Mouse (Mus musculus) lung, postnatal 0 days (tissue): ENCODE measurements around the gene Mov10. TPM values are rescaled to one million over a fixed set of nuclear protein-coding genes. Genes with fewer than 3 reads are reported as not detected.
"Not testable (repeated sequence)": the region's sequence is repeated elsewhere in the genome, so short reads cannot be mapped to it uniquely, and the experiment has no call there.

Experiments used
- ATAC-seq: fragments of 200-750 bp; cut with Nextera tagmentation; 2 replicates; pipeline ENCODE4 v1.8.0; 2017; ENCODE audit warnings: moderate library complexity
- DNase-seq: peaks from one replicate; pipeline ENCODE4 v3.0.0-alpha.2; 2016; ENCODE audit warnings: low spot score
- H3K27ac ChIP-seq: fragments of 300-500 bp; sonication (generic); 2 replicates; pipeline ENCODE4 v1.5.1; 2014; ENCODE audit warnings: antibody characterized with exemption, mild to moderate bottlenecking, low read length, mixed read lengths
- H3K27me3 ChIP-seq: fragments of 300-500 bp; sonication (generic); replicated peaks from 2 replicates; pipeline ENCODE4 v1.6.1; 2014; ENCODE audit warnings: low read length, mixed read lengths; ENCODE audit not compliant: insufficient read depth
- H3K36me3 ChIP-seq: fragments of 300-500 bp; sonication (generic); 2 replicates; pipeline ENCODE4 v1.6.1; 2014; ENCODE audit warnings: low read length, mixed read lengths; ENCODE audit not compliant: insufficient read depth
- H3K4me1 ChIP-seq: fragments of 300-500 bp; sonication (generic); 2 replicates; pipeline ENCODE4 v1.6.1; 2014; ENCODE audit warnings: antibody characterized with exemption, low read depth, low read length, mixed read lengths; ENCODE audit not compliant: insufficient read depth
- H3K4me2 ChIP-seq: fragments of 300-500 bp; sonication (generic); replicated peaks from 2 replicates; pipeline ENCODE4 v1.6.1; 2014; ENCODE audit warnings: low read depth, mild to moderate bottlenecking, low read length, moderate library complexity, mixed read lengths
- H3K4me3 ChIP-seq: fragments of 300-500 bp; sonication (generic); 2 replicates; pipeline ENCODE4 v1.5.1; 2014; ENCODE audit warnings: low read depth, low read length
- H3K9ac ChIP-seq: fragments of 300-500 bp; sonication (generic); replicated peaks from 2 replicates; pipeline ENCODE4 v1.6.1; 2014; ENCODE audit warnings: low read depth, mild to moderate bottlenecking
- H3K9me3 ChIP-seq: fragments of 300-500 bp; sonication (generic); 2 replicates; pipeline ENCODE4 v1.6.1; 2016; ENCODE audit warnings: low read length, mixed read lengths
- CTCF ChIP-seq: IDR thresholded peaks from 2 replicates; pipeline ENCODE4 v1.5.1; 2016; ENCODE audit warnings: antibody characterized with exemption, mild to moderate bottlenecking
- EP300 ChIP-seq: IDR thresholded peaks from 2 replicates; pipeline ENCODE4 v1.6.1; 2016; ENCODE audit warnings: antibody characterized with exemption, mild to moderate bottlenecking, control low read depth
- WGBS: fragments of 180-500 bp; shearing (Covaris S2); extraction: QIAGEN DNeasy Blood & Tissue Kit; methylation state at CpG from one replicate; pipeline ENCODE4 v1.1.7; 2014; 5-methylcytosine and 5-hydroxymethylcytosine counted together
- polyA plus RNA-seq: library from polyadenylated mRNA; unstranded; fragments of >200 nt; fragmentation: Nextera tagmentation; extraction: Ambion mirVana; gene quantifications from 2 replicates; pipeline ENCODE4 v1.2.1, GENCODE M21; 2015

Gene Mov10
- polyA plus RNA-seq: 22.2 and 28.8 TPM in 2 replicates

GRCm38 (mm10) chr3:104817991-104818748 is at the start of gene Mov10:
TSS of gene Mov10 (minus strand) at chr3:104818563.
- under 1% methylated on average over 37 of the region's 40 CpGs for WGBS
- TF ChIP-seq EP300 (peak; percentile 67), CTCF (no peak)
- H3K27me3 ChIP-seq: no peaks in the 10 kb centered on the region

GRCm38 (mm10) chr3:104866674-104867073 is 48.3 kb upstream of the Mov10 start:
- not testable (repeated sequence) for H3K9me3 ChIP-seq, H3K27ac ChIP-seq, DNase-seq, H3K4me3 ChIP-seq, H3K27me3 ChIP-seq, H3K9ac ChIP-seq, ATAC-seq, H3K4me2 ChIP-seq
- Histone ChIP-seq H3K4me1 (peaks cover 12% of the 10 kb centered on the region; the same call in 1 of the 2 replicates), H3K36me3 (peaks cover 14% of the 10 kb centered on the region; the same call in 1 of the 2 replicates)

More at GRCm38 (mm10) chr3:104817991-104818748, at the start of gene Mov10:
- no peaks in the 10 kb centered on the region for H3K9me3 ChIP-seq
- peak within 1 kb of the TSS; percentile 95 for H3K9ac ChIP-seq
- peak; percentile 85 for ATAC-seq
- peak within 1 kb of the TSS; percentile 87 for H3K4me2 ChIP-seq
- no peaks in the 10 kb centered on the region for H3K36me3 ChIP-seq
- H3K4me3 ChIP-seq: peak within 1 kb of the TSS; percentile 86
- H3K4me1 ChIP-seq: peaks cover 7% of the 10 kb centered on the region; the same call in 1 of the 2 replicates
- peak within 1 kb of the TSS; percentile 93 for H3K27ac ChIP-seq
- peak; percentile 84 for DNase-seq

- H3K36me3 ChIP-seq: peaks cover 4% of the 10 kb centered on the region; the same call in 1 of the 2 replicates
- H3K4me2 ChIP-seq: peak overlapping the region; percentile 70
- TF ChIP-seq EP300: no peak
- no peak for TF ChIP-seq CTCF
- H3K27me3 ChIP-seq: no peaks in the 10 kb centered on the region
- peak overlapping the region; percentile 99 for H3K27ac ChIP-seq
- DNase-seq: peak; percentile 48
- H3K4me1 ChIP-seq: peaks cover 12% of the 10 kb centered on the region; the same call in 1 of the 2 replicates
- H3K9me3 ChIP-seq: no peaks in the 10 kb centered on the region
- H3K9ac ChIP-seq: peak overlapping the region; percentile 97
- under 1% methylated on average over 12 of the region's 12 CpGs for WGBS
- peak overlapping the region; percentile 97 for H3K4me3 ChIP-seq
- peak; percentile 11; the same call in 1 of the 2 replicates for ATAC-seq
These were observed 47.0 kb upstream of the Mov10 start for GRCm38 (mm10) chr3:104865341-104865788.

- under 1% methylated on average over 48 of the region's 48 CpGs for WGBS
- H3K4me1 ChIP-seq: peaks cover 12% of the 10 kb centered on the region; the same call in 1 of the 2 replicates
These were observed 46.4 kb upstream of the Mov10 start for GRCm38 (mm10) chr3:104864651-104865340.

GRCm38 (mm10) chr3:104863786-104864650 is 45.7 kb upstream of the Mov10 start, which contains the start of the genes St7l and Capza1:
TSS of gene St7l (plus strand) at chr3:104864005.
TSS of gene Capza1 (minus strand) at chr3:104864505.
- Histone ChIP-seq H3K4me1 (peaks cover 12% of the 10 kb centered on the region; the same call in 1 of the 2 replicates), H3K27ac (peak within 1 kb of the TSS; percentile 99), H3K9ac (peak within 1 kb of the TSS; percentile 97), H3K27me3 (no peaks in the 10 kb centered on the region), H3K9me3 (no peaks in the 10 kb centered on the region), H3K36me3 (no peaks in the 10 kb centered on the region), H3K4me3 (peak within 1 kb of the TSS; percentile 97), H3K4me2 (peak within 1 kb of the TSS; percentile 70)
- TF ChIP-seq EP300 (peak; percentile 12; the same call in 1 of the 2 replicates), CTCF (peak; percentile 29; the same call in 1 of the 2 replicates)
- ATAC-seq (peak; percentile 97), DNase-seq (peak; percentile 97)
- under 1% methylated on average over 41 of the region's 43 CpGs for WGBS

More at GRCm38 (mm10) chr3:104864651-104865340, 46.4 kb upstream of the Mov10 start:
- peak; percentile 94 for DNase-seq
- Histone ChIP-seq H3K9me3 (no peaks in the 10 kb centered on the region), H3K36me3 (no peaks in the 10 kb centered on the region), H3K4me2 (peak overlapping the region; percentile 70), H3K27ac (peak overlapping the region; percentile 99), H3K9ac (peak overlapping the region; percentile 97), H3K27me3 (no peaks in the 10 kb centered on the region), H3K4me3 (peak overlapping the region; percentile 97)
- peak; percentile 26 for TF ChIP-seq CTCF
- TF ChIP-seq EP300: no peak; the same call in 1 of the 2 replicates
- peak; percentile 91 for ATAC-seq
